Mouse (Mus musculus): ENCODE results near the gene Serpinb5. TPM values are rescaled to one million over a fixed set of nuclear protein-coding genes. Genes with fewer than 3 reads are reported as not detected.

Gene Serpinb5
- total RNA-seq, 2 experiments from 2014 or later: not detected

Other genes starting within 250 kb of the Serpinb5 start
- 10 to 100 TPM; 11.0 to 16.1 TPM for gene Bcl2, start 146.9 kb upstream of the Serpinb5 start, total RNA-seq (2021)
- gene Kdsr, start 101.4 kb upstream of the Serpinb5 start, total RNA-seq (2021): 10 to 100 TPM; 24.4 to 29.9 TPM
- 10 to 100 TPM; 48.4 to 60.7 TPM for gene Vps4b, start 64.4 kb upstream of the Serpinb5 start, total RNA-seq (2021)
- gene Serpinb12, start 73.3 kb downstream of the Serpinb5 start, total RNA-seq (2021): not detected
- gene Serpinb13, start 119.8 kb downstream of the Serpinb5 start, total RNA-seq (2021): not detected
- gene Serpinb3a, start 191.1 kb downstream of the Serpinb5 start, total RNA-seq (2021): not detected
- not detected for gene Serpinb3d, start 222.3 kb downstream of the Serpinb5 start, total RNA-seq (2021)